Mouse (Mus musculus): ENCODE measurements around the gene 1700007K13Rik. TPM values are rescaled to one million over a fixed set of nuclear protein-coding genes. Genes with fewer than 3 reads are reported as not detected.

1700007K13Rik gene
- total and polyA plus RNA-seq, 3 experiments = 0.74 to 0.98 TPM; not detected in 1

DNA sequence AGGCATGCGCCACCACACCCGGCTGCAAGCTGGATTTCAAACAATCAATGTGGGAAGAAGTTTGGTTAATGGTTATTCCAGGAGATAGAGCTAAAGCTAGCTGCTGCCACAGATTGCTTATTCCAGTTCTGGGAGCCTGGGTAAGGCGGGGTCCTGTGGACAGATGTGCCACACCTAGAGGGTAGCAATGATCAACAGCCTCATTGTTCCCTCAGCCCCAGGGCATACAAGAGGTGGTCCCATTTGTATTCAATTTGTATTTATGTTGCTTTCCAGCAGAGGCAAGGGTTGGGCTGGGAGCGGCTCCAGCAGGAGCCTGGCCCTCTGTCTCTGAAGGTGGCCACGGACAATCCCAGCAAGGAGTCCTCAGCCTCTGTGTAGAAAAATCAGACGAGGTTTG, 40.2 kb upstream of the 1700007K13Rik start:
- Histone ChIP-seq H3K79me2 (replicated peaks; ENCODE audit: control insufficient read depth, extremely low read depth, insufficient read depth, poor library complexity, severe bottlenecking) (no peaks in the 10 kb centered on the region), H3K4me2 (ENCODE audit: insufficient read depth, low read depth, poor library complexity, severe bottlenecking) (no peak overlapping the region), H3K36me3 (replicated peaks in 1 of 2; ENCODE audit: control insufficient read depth in 1 of 2, insufficient read depth in 1 of 2, low read length in 1 of 2) (no peaks in the 10 kb centered on the region), H3K4me3 (replicated peaks in 1 of 3; ENCODE audit: low read depth in 2 of 3, low read length in 2 of 3, poor library complexity in 1 of 3) (no peak overlapping the region), H3K27ac (ENCODE audit: insufficient read depth, low read depth) (no peak overlapping the region), H3K9me3 (replicated peaks; ENCODE audit: low read length) (no peaks in the 10 kb centered on the region), H3K4me1 (ENCODE audit: control insufficient read depth in 1 of 2, insufficient read depth in 2 of 2) (no peaks in the 10 kb centered on the region; a peak in 1 of 4 replicates), H3K27me3 (replicated peaks) (peaks cover 90% of the 10 kb centered on the region), H3K9ac (ENCODE audit: insufficient read depth, low read depth) (no peak overlapping the region)
- dilution Hi-C loops (cut with MboI; ENCODE audit: extremely low pct_ligation_motif_present, extremely low pct_unique_long_range_greater_than_20kb, low sequenced_read_pairs) = no loop called here
- in situ Hi-C loops (cut with MboI; ENCODE audit: low pct_ligation_motif_present, low pct_unique_long_range_greater_than_20kb, low sequenced_read_pairs) = no loop called here
- no peak for TF ChIP-seq NRF1 (IDR thresholded peaks at IDR 0.05; ENCODE audit: low read depth, low read length)
- no peak for TF ChIP-seq TCF12 (IDR thresholded peaks at IDR 0.05; ENCODE audit: low read depth, low read length)
- no peak for TF ChIP-seq ZNF384 (IDR thresholded peaks at IDR 0.05; ENCODE audit: low read depth, low read length)
- TF ChIP-seq PAX5 (IDR thresholded peaks at IDR 0.05; ENCODE audit: low read length) = no peak
- TF ChIP-seq BHLHE40 (IDR thresholded peaks at IDR 0.05; ENCODE audit: low read depth, low read length) = no peak
- no peak for TF ChIP-seq ETS1 (conservative IDR thresholded peaks at IDR 0.05; ENCODE audit: low read depth, low read length)
- no peak for TF ChIP-seq UBTF (IDR thresholded peaks at IDR 0.05; ENCODE audit: low read depth, low read length)
- TF ChIP-seq ELF1 (IDR thresholded peaks at IDR 0.05; ENCODE audit: low read depth, low read length) = no peak
- no peak for TF ChIP-seq JUN (IDR thresholded peaks at IDR 0.05; ENCODE audit: insufficient read depth, low read depth, low read length)
- no peak for TF ChIP-seq POLR2AphosphoS2 (IDR thresholded peaks at IDR 0.05; ENCODE audit: low read depth, low read length)
- no peak for TF ChIP-seq MEF2A (IDR thresholded peaks at IDR 0.05; ENCODE audit: borderline replicate concordance, low read depth, low read length)
- no peak for TF ChIP-seq EP300 (IDR thresholded peaks at IDR 0.05; ENCODE audit: low read length)
- no peak for TF ChIP-seq NELFE (IDR thresholded peaks at IDR 0.05; ENCODE audit: low read depth, low read length)
- no peak for TF ChIP-seq HCFC1 (IDR thresholded peaks at IDR 0.05; ENCODE audit: low read depth, low read length)
- TF ChIP-seq GABPA (IDR thresholded peaks at IDR 0.05; ENCODE audit: insufficient replicate concordance, low read depth, low read length) = no peak
- DNase-seq (ENCODE audit: extremely low read depth) = no peak

- H3K9ac ChIP-seq (ENCODE audit: insufficient read depth, low read depth) = no peak within 1 kb of the TSS
- TF ChIP-seq NRF1 (IDR thresholded peaks at IDR 0.05; ENCODE audit: low read depth, low read length) (no peak), ZNF384 (IDR thresholded peaks at IDR 0.05; ENCODE audit: low read depth, low read length) (no peak), SIN3A (IDR thresholded peaks at IDR 0.05; ENCODE audit: low read length) (no peak), USF2 (conservative IDR thresholded peaks at IDR 0.05; ENCODE audit: low read depth, low read length) (no peak), KAT2A (IDR thresholded peaks at IDR 0.05; ENCODE audit: insufficient replicate concordance, low read length) (no peak), HCFC1 (IDR thresholded peaks at IDR 0.05; ENCODE audit: low read depth, low read length) (no peak), CTCF (conservative IDR thresholded peaks at IDR 0.05 in 1 of 2, IDR thresholded peaks at IDR 0.05 in 1 of 2; ENCODE audit: low read depth in 2 of 2, low read length in 2 of 2) (no peak), E2F4 (IDR thresholded peaks at IDR 0.05; ENCODE audit: insufficient replicate concordance, low read depth, low read length) (no peak), TBP (conservative IDR thresholded peaks at IDR 0.05; ENCODE audit: low read depth, low read length) (no peak), USF1 (IDR thresholded peaks at IDR 0.05; ENCODE audit: low read depth, low read length) (no peak), EP300 (IDR thresholded peaks at IDR 0.05; ENCODE audit: low read length) (no peak), NELFE (IDR thresholded peaks at IDR 0.05; ENCODE audit: low read depth, low read length) (no peak), MAZ (IDR thresholded peaks at IDR 0.05; ENCODE audit: low read depth, low read length) (no peak), IRF4 (IDR thresholded peaks at IDR 0.05; ENCODE audit: low read depth, low read length) (no peak), PAX5 (IDR thresholded peaks at IDR 0.05; ENCODE audit: low read length) (no peak), GABPA (IDR thresholded peaks at IDR 0.05; ENCODE audit: insufficient replicate concordance, low read depth, low read length) (no peak), MAFK (IDR thresholded peaks at IDR 0.05; ENCODE audit: insufficient replicate concordance, low read length) (no peak), MAX (IDR thresholded peaks at IDR 0.05; ENCODE audit: low read length) (no peak)
- in situ Hi-C loops (cut with MboI; ENCODE audit: low pct_ligation_motif_present, low pct_unique_long_range_greater_than_20kb, low sequenced_read_pairs) (no loop called here), dilution Hi-C loops (cut with MboI; ENCODE audit: extremely low pct_ligation_motif_present, extremely low pct_unique_long_range_greater_than_20kb, low sequenced_read_pairs) (no loop called here)
- no peaks in the 10 kb centered on the region for H3K36me3 ChIP-seq (replicated peaks in 1 of 2; ENCODE audit: control insufficient read depth in 1 of 2, insufficient read depth in 1 of 2, low read length in 1 of 2)
- H3K27me3 ChIP-seq (replicated peaks) = peaks cover 86% of the 10 kb centered on the region
- no peak within 1 kb of the TSS for H3K4me3 ChIP-seq (replicated peaks in 1 of 3; ENCODE audit: low read depth in 2 of 3, low read length in 2 of 3, poor library complexity in 1 of 3)
- no peaks in the 10 kb centered on the region for H3K79me2 ChIP-seq (replicated peaks; ENCODE audit: control insufficient read depth, extremely low read depth, insufficient read depth, poor library complexity, severe bottlenecking)
- no peaks in the 10 kb centered on the region; a peak in 1 of 4 replicates for H3K4me1 ChIP-seq (ENCODE audit: control insufficient read depth in 1 of 2, insufficient read depth in 2 of 2)
- no peak within 1 kb of the TSS for H3K4me2 ChIP-seq (ENCODE audit: insufficient read depth, low read depth, poor library complexity, severe bottlenecking)
- DNase-seq (ENCODE audit: extremely low read depth) = no peak
- no peaks in the 10 kb centered on the region for H3K9me3 ChIP-seq (replicated peaks; ENCODE audit: low read length)
- H3K27ac ChIP-seq (ENCODE audit: insufficient read depth, low read depth) = no peak within 1 kb of the TSS
These were observed 39.7 kb upstream of the 1700007K13Rik start, which contains the start of gene Gm10134 for GRCm38 (mm10) chr2:28505795-28506194. Gm10134 (plus strand) TSS chr2:28506095.

Data from CH12.LX (cell line).